Mouse (Mus musculus): Measurements from ENCODE around the gene E330009J07Rik.

E330009J07Rik gene

DNA sequence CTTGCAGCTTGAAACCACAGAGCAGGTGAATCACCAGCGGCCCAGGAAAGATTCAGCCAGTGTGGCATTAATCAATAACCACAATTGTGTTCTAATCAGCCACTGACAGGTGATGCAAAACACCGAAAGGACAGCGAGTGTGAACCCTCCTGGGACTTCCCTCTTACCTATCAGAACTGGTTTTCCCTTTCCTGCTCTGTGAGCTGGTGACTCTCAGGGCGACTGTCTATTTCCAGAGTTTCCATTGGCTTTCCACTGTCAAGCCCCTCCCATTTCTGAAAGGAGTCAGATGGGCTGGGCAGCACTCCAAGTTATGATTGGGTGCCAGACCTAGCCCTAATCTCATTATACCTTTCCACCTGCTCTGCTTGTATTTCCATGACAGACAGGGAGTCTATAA lies 4.6 kb downstream of the E330009J07Rik start:
- in situ Hi-C loops (cut with MboI, MseI), result loop anchor here (10.0 to 25.0 kb wide), 3 partner anchors 107 to 1831 kb away; partner anchors contain the start of genes Agk, Casp2 and Tmem139

DNA sequence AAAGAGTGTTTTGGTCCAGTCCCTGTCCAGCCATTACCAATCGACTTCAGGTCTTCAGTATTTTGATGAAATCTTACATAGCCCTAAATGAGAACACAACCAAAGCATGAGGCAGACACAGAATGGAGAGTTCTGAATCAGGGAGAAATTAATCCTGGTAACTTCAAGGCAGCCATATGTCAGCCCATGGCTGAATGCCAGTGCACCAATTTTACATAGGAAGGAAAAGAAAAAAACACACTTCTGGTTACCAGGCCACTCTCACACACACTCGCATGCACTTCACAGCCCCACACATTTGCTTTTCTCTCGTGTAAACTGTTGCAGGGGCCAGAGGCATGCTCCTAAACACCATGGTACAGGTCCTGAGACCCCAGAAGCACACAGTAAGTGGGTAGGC lies 5.1 kb downstream of the E330009J07Rik start:
- in situ Hi-C loops (cut with MboI, MseI), result loop anchor here (10.0 to 25.0 kb wide), 3 partner anchors 106 to 1831 kb away; partner anchors contain the start of genes Agk, Casp2 and Tmem139

DNA sequence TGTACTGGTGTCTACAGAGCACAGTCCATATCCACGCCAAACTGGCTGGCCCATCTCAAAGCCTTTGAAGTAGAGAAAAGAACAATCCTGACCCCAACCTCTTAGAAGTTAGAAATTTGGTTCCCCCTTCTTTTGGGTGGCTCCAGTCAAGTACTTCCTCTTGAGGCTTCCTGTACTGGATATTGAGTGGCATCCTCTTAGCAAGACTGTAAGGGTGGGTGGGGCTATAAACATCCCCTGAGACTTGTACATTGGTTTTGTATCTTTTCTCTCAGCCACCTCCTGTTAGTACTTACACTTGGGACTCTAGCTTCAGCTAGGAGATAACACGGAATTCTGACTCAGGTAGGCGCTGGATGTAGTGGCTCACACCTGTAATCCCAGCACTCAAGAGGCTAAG lies 5.7 kb downstream of the E330009J07Rik start:
- in situ Hi-C loops (cut with MboI, MseI), result loop anchor here (10.0 to 25.0 kb wide), 3 partner anchors 105 to 1832 kb away; partner anchors contain the start of genes Agk, Casp2 and Tmem139

DNA sequence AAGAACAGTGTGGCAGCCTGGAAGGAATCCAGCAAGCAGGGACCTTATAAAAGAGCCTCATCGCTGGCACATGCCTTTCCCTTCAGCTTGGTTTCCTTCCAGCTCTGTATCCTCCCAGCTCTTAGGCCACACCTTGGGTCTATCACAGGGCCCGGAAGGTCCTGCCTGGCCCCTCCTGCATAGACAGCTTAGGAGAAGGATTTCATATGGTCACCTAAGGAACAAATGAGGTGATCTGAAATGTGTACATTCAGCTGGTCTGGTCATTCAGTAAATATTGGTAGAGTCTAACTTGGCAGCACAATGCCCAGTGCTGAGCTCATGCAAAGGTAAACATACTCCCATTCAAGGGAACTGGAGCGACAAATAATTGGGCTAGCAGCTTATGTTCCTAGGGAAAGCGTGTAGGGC lies 6.4 kb downstream of the E330009J07Rik start:
- in situ Hi-C loops (cut with MboI, MseI), result loop anchor here (10.0 to 25.0 kb wide), 2 partner anchors 705 to 1833 kb away; partner anchors contain the start of genes Braf, Casp2 and Tmem139

DNA sequence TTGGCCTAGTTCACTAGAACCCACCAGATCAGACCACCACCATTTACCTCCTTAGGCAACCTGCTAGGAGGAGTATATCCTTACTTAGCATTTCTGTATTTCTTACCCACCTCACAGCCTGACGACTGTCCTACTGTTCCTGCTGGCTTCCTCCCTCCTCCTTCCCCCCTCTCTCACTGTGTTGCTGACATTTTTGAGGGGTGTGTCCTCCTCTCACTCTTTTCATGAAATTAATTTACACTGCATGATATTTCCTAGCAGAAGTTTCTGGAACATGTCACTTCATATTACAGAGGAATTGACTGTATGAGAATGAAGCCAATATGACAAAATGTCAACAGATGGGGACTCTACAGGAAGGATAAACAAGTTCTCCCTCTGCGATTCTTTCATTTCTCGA lies 7.2 kb downstream of the E330009J07Rik start:
- in situ Hi-C loops (cut with MboI, MseI), result loop anchor here (10.0 to 25.0 kb wide), 2 partner anchors 704 to 1834 kb away; partner anchors contain the start of genes Braf, Casp2 and Tmem139

DNA sequence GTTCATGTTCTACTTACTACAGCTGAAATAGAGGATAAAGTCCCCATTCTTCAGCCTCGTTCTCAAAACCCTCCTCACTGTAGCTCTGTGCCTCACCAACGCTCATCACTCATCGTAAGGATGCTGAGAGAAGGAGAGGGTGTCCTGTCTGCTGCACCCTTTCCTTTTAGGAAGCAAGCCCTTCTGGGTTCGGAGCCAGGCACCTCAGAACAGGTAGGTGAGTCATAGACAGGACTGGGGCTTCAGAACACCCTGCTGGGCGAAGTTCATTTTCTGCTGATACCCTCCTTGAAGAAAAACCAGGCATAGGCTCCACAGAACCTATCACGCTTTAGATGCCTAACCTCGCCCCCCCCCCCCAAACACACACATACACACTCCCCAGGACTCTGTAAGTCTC lies 8.5 kb downstream of the E330009J07Rik start:
- in situ Hi-C loops (cut with MboI, MseI), result loop anchor here (10.0 to 25.0 kb wide), 2 partner anchors 703 to 1835 kb away; partner anchors contain the start of genes Braf, Casp2 and Tmem139

DNA sequence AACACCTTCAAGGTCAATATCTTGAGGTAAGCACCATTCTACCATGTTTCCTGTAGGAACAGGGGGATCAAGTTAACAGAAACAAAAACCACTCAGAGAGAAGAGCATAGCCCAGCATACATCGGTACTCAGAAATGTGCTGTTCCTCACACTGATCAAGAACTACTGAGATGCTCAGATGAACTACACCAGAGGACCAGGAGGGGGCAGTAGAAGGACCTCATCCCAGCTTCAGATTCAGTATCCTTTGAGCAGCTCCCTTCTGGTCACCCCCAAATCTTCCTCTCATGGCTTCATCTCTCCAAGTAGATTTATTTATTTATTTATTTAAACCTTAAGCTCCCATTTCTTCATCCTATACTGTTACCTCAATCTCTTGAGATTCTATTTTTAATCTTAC lies 12.2 kb downstream of the E330009J07Rik start:
- in situ Hi-C loops (cut with MboI, MseI), result loop anchor here (10.0 kb wide), 1 partner anchor 699 kb away; the partner anchor contains the start of gene Braf

DNA sequence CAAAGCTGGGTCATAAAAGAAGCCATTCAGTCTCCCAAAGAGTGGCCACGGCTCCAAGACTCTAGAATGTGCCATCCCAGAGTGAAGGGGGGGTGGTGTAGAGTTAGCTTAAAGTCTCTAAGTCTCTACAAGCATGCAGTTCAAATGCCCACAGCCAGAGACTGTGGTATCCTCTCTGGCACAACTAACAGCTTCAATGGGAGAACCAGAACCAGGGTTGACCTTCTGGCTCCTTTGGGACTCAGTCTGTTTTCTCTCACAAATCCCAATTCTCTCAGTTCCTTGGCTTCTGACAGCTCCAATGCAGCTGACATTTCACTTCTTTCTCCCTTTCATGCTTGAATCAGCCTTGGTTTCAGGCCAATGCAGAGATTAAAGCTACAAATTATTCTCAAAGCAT lies 12.9 kb downstream of the E330009J07Rik start:
- in situ Hi-C loops (cut with MboI, MseI), result loop anchor here (10.0 kb wide), 1 partner anchor 698 kb away; the partner anchor contains the start of gene Braf

DNA sequence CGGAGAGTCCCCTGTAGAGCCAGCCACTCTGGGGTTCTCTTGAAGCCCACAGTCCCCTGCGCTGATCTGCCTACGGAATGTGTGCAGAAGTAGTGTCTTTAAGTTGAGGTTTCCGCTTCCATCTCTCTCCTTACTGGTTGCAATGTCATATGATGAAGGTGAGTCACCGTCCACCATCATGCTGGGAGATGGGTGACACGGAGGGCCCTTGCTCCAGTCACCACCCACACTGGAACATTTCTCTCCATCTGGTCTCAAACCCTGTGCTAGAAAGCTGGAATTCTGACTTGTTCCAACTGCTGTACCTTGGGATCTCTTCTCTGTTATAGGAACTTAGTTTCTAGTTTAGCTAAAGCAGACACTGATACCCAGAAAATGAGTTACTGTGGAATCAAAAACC lies 14.8 kb downstream of the E330009J07Rik start:
- in situ Hi-C loops (cut with MboI, MseI), result loop anchor here (10.0 kb wide), 1 partner anchor 696 kb away; the partner anchor contains the start of gene Braf

DNA sequence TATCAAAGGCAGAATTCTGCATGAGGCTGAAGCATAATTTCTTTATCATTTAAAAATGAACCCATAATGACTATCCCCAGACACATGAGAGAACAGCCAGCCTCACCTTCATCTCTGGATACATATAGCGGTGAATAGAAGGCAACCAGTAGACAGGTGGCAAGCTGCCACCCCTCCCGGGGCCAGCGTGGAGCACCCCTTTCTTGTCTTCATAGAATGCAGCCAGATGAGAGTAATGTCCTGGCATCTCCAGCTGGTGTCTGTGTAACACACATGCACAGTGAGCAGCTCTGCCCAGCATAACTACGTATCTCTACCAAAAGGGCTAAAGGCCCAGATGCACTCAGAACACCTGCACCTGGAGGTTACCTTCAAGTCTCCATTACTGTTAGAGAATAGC lies 17.5 kb downstream of the E330009J07Rik start:
- in situ Hi-C loops (cut with MboI, MseI), result no loop called here

DNA sequence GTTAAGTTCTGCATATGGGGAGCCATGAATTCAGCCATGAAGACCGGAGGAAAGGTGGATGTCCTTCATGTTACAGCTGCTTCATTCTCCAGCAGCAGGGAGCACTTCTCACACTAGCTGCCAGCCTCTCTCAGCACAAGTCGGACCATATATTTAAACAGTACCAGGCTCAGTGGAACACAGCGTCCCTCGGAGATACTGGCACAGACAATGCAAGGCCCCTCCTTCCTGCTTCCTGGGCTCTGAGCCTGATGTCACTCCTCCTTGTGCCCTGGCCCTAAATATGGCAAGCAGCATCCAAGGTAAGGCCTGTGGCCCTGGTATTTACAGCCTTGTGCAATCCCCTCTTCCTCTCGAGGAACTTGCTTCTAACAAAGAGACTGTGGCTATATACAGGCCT lies 20.1 kb downstream of the E330009J07Rik start:
- in situ Hi-C loops (cut with MboI, MseI), result no loop called here

DNA sequence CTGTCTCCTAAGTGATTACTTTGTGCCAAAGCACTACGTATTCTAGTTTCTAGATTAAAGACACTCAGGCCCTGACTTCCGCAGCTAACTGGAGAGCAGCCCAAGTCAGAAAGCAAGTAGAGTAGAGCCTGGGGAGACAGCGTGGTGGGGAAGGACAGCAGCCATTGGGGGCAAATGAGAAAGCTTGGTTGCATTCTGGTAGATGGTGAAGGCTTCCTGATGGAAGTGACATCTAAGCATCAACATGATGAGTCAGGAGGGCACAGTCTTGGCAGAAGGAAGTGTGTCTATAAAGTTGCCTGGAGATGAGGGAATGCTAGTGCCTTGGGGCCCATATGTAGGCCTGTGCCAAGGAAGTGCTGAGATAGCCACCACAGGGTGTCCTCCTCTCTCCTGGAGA lies 22.4 kb downstream of the E330009J07Rik start:
- in situ Hi-C loops (cut with MboI, MseI), result no loop called here

DNA sequence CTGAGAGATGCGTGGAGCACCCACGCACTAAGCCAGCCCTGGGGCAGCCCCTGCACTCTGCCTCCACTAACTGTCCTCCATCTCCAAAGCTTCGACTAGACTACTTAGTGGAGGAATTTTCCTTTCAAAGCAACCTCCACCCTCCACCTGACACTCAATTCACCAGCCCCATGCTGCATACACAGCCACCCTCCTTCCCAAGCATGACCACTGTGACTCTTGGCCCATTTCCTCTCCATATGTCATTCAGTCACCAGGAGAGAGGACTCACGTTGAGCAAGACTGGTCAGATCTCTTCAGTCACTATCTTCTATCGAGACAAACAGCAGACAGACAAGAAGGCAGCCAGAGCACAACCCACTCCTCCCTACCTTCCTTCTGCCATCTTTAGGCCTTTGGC lies 22.9 kb downstream of the E330009J07Rik start:
- in situ Hi-C loops (cut with MboI, MseI), result no loop called here

DNA sequence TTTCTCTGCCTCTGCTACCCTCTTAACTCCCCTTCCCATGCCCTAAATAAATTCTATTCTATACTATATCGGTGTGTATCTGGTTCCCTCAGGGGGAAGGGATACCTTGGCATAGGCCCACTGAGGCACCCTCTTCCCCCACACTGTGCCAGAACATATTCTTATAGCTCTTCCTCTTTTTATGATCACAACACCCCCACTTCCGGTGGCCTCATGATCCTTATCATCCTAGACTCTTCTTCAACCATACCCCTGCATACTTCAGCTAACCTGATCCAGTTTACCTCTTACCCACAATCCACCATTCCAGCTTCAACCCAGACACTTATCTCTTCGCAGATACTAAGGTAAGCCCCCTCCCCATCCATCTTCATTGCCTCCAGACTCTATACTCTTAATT lies 24.9 kb downstream of the E330009J07Rik start:
- in situ Hi-C loops (cut with MboI, MseI), result no loop called here

DNA sequence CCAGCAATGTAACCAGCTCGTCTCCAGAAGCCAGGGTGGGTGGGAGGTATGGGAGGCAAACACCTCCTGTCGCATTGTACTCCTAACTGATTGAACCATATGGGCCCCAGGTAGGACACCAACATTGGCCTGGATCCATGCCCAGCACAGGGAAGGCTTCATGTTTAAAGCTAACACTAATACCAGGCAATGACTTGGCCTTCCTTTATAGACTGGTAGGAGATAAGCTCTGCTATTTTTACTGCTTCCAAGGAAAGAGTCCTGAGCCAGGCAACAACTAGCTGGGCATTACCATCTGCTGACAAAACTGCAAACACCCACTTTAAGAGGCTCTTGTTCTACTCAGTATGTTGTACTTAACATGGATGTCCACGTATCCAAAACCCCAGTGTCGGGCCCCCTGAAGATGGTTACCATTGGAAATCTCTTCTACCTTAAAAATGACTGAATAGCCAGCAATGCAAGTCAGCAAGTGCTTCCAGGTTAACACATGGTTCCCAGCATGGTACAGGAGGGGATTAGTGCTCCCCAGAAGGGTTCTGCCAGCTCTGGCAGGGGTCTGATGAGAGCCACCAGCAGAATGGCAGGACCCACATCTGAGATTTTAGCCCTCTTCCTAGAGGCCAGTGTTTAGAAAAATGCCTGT lies 32.2 kb downstream of the E330009J07Rik start:
- in situ Hi-C loops (cut with MboI, MseI), result no loop called here

DNA sequence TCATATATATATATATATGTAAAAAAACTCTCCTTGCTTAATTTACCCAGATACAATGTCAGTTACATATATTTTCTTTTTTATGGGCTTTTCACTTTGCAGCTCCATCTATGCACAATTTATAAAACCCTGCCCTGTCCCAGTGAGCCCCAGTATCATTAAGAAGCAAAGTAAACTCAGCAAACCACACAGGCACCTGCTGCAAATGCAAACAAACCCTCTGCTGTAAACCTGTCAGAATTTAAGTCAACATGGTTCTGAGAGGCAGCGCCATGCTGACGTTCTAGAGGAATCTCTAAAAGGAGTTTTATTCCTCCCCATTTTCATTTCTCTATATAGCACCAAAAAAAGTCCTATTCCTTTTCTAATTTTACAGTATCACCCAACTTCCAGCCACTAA lies 33.9 kb downstream of the E330009J07Rik start:
- in situ Hi-C loops (cut with MboI, MseI), result no loop called here

DNA sequence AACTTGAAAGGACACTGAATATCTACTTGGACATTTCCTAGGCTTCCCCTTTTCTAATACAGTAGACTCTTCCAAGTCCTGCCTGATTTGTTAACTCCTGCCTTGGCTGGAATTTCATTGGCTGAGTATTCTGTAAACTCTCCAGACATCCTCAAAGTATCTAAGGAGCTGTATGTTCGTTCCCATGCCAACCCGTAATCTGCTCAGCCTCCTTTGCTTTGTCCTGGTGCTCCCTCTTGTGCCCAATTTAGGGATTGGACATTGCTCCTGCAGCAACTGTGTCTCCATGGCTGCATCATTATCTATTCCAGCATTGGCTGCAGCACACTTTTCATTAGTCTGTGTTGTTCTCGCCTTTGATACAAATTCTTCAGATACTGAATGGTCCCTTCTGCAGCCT lies 42.7 kb downstream of the E330009J07Rik start:
- in situ Hi-C loops (cut with MboI, MseI), result no loop called here

DNA sequence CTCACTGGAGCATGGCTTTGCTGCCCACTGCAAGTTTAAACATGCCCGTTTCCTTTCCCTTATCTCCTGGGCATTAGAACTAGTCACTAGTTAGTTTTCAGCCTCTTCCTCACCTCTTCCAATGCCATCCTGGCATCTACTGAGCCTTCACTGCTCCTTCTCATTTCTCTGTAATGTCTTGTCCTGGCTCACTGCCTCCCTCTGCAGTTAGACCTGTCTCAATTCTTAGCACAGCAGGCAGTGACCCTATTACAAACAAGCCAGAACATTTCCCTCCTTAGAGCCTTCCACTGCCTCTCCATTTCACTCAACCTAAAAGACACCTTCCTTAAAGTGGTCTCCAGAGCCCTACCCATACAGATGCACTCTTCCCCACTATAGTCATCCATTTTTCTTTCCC lies 45.0 kb downstream of the E330009J07Rik start:
- in situ Hi-C loops (cut with MboI, MseI), result no loop called here

DNA sequence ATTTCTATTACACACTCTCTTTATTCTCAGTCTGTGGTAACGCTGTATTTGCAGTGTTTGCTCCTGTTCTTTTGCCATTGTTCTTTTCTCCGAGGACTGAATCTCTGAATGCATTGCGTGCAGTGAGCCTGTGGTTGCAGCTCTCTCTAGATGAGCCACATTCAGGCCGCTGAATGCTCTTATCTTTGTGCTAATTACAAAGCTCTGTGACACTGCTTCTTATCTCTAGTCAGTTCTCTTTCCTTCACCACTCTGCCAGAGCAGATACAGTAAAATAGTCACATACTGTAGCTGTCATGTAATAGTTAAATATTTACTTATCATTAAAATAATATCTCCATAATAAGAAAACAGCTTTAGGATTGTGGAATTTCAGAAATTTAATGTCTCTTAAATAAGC lies 47.3 kb downstream of the E330009J07Rik start:
- in situ Hi-C loops (cut with MboI, MseI), result no loop called here

DNA sequence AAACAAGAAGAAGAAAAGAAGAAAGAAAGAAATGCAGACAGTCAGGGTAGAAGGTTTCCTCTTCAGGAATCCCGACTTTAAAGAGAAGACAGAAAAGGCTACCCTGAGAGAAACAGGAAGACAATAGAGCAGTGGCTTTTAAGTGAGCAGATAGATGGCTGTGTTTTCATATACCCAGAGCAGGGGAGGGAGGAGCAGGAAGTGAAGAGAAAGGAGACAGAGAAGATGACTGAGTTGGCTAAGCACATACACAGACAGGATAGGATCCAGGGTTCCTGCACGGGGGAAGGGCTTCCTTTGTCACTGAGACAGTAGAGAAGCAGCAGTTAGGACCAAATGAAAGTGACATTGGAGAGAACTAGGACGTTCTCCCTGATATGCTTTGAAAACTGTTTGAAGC lies 50.3 kb downstream of the E330009J07Rik start:
- in situ Hi-C loops (cut with MboI, MseI), result no loop called here

DNA sequence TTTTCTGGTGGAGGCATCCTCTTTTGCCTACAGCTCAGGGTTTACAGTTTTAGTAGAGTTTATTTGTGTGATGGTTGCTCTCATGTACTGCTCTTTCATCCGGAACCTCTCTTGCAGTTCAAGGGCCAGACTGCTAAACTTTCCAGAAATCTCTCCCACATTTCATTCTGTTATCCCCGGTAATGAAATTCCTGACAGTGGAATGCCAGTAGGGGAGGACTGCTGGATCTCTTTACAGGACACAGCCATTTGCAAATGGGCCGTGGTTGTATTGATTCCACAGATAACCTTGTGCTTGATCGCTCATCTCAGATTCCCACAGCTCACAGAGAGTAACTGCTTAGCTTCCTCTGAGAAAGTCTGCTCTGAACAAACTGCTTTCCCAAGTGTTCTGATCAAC lies 54.0 kb downstream of the E330009J07Rik start:
- in situ Hi-C loops (cut with MboI, MseI), result no loop called here

DNA sequence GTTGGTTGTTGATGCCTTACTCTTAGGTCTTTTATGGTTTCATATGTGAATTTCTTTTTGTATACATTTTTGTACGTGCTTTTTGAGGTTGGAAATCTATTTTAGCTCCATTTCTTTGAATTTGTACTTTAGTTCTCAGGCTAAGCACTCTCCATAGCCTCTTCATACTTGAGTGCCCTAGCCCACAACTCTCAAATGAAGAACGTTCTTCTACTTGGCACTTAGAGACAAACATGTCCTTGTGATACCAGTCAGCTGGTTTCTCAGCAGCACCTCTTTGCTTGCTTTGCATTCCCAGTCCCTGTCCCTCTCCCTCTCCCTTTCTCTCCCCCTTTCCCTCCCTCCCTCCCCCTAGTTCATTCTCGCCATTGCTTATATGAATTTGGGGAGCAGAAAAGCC lies 55.8 kb downstream of the E330009J07Rik start:
- in situ Hi-C loops (cut with MboI, MseI), result no loop called here

DNA sequence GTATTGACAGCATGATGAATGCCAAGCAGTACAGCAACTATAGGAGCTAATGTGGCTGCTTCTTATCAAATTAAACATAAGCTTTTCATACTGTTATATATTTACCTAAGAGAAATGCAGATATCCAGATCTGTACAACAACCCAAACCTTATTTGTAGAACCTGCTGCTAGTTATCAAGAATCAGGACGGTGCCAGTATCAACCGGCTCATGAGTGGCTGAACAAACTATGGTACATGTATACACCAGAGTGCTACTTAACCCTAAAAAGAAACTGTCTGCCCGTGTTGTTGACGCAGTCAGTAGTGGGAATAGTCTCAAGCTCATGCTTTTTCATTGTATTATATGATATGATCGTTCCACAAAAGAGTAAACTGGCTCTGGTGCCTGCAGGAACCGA lies 64.9 kb downstream of the E330009J07Rik start:
- in situ Hi-C loops (cut with MboI, MseI), result no loop called here

Data from T-helper 2 cell (primary cell).